Mouse (Mus musculus) thymus, adult 2 months (tissue): Measurements from ENCODE around the gene Hoxb7. TPM values are rescaled to one million over a fixed set of nuclear protein-coding genes. Genes with fewer than 3 reads are reported as not detected.
A peak's percentile ranks its signal among the peaks of the same experiment; 100 is the strongest.

Experiments
- DNase-seq: peaks from one replicate; pipeline ENCODE4 v3.0.0; 2021
- H3K27ac ChIP-seq: fragments of 200-500 bp; 2 replicates; pipeline ENCODE4 v1.5.1; 2012; ENCODE audit warnings: low read length, control low read depth; ENCODE audit not compliant: control insufficient read depth, insufficient read depth
- H3K27me3 ChIP-seq: fragments of 200-500 bp; 2 replicates; pipeline ENCODE4 v1.6.1; 2012; ENCODE audit warnings: mild to moderate bottlenecking, low read length, moderate library complexity, mixed read lengths; ENCODE audit not compliant: control insufficient read depth, insufficient read depth
- H3K36me3 ChIP-seq: fragments of 200-500 bp; 2 replicates; pipeline ENCODE4 v1.6.1; 2012; ENCODE audit warnings: mild to moderate bottlenecking, low read length, moderate library complexity; ENCODE audit not compliant: control insufficient read depth, insufficient read depth
- H3K4me1 ChIP-seq: fragments of 200-500 bp; replicated peaks from 2 replicates; pipeline ENCODE4 v1.6.1; 2012; ENCODE audit warnings: low read length; ENCODE audit not compliant: control insufficient read depth, insufficient read depth
- H3K4me3 ChIP-seq: fragments of 200-500 bp; 2 replicates; pipeline ENCODE4 v1.5.1; 2012; ENCODE audit warnings: mild to moderate bottlenecking, low read length, control low read depth, moderate library complexity; ENCODE audit not compliant: control insufficient read depth, insufficient read depth
- CTCF ChIP-seq: fragments of 200-500 bp; IDR thresholded peaks from 2 replicates; pipeline ENCODE4 v1.5.1; 2012; ENCODE audit warnings: mild to moderate bottlenecking, control low read depth, low read length, moderate library complexity, borderline replicate concordance; ENCODE audit not compliant: control insufficient read depth, poor library complexity, insufficient read depth; ENCODE audit errors: extremely low read depth
- POLR2A ChIP-seq: fragments of 200-500 bp; IDR thresholded peaks from 2 replicates; pipeline ENCODE4 v1.6.1; 2012; ENCODE audit warnings: mild to moderate bottlenecking, low read length, control low read depth, moderate library complexity; ENCODE audit not compliant: control insufficient read depth, poor library complexity, insufficient read depth; ENCODE audit errors: extremely low read depth
- WGBS: fragments of 180-500 bp; shearing (Covaris S2); methylation state at CpG from one replicate; pipeline ENCODE4 v1.1.7; 2018; 5-methylcytosine and 5-hydroxymethylcytosine counted together
- polyA plus RNA-seq: library from polyadenylated mRNA; depleted of rRNA; stranded (reverse); fragments of >200 nt; gene quantifications from 2 replicates; pipeline ENCODE4 v1.2.3, GENCODE M21; 2012

Gene Hoxb7
- polyA plus RNA-seq, 1 experiment, result 0.09 TPM

GRCm38 (mm10) chr11:96281396-96281795, 5.0 kb upstream of the Hoxb7 start:
- Histone ChIP-seq H3K4me3 (no peak overlapping the region), H3K4me1 (no peaks in the 10 kb centered on the region; the same call in 1 of the 2 replicates), H3K27ac (no peak overlapping the region), H3K27me3 (peaks cover 68% of the 10 kb centered on the region), H3K36me3 (no peaks in the 10 kb centered on the region)
- no peak for DNase-seq
- WGBS, result 20% methylated on average over 18 of the region's 18 CpGs
- no peak for TF ChIP-seq POLR2A
- TF ChIP-seq CTCF, result no peak

GRCm38 (mm10) chr11:96281855-96282570, 4.4 kb upstream of the Hoxb7 start, which contains the start of gene Hoxb8:
Gene Hoxb8 (plus strand): TSS chr11:96281905.
- WGBS, result 8% methylated on average over 27 of the region's 27 CpGs
- no peak for TF ChIP-seq CTCF
- TF ChIP-seq POLR2A, result no peak
- peaks cover 5% of the 10 kb centered on the region for H3K4me1 ChIP-seq
- no peaks in the 10 kb centered on the region for H3K36me3 ChIP-seq
- no peak for DNase-seq
- H3K27me3 ChIP-seq, result peaks cover 70% of the 10 kb centered on the region
- H3K27ac ChIP-seq, result no peak within 1 kb of the TSS
- H3K4me3 ChIP-seq, result no peak within 1 kb of the TSS

GRCm38 (mm10) chr11:96282795-96283430, 3.5 kb upstream of the Hoxb7 start:
- WGBS, result 4% methylated on average over 49 of the region's 49 CpGs
- TF ChIP-seq CTCF (no peak), POLR2A (no peak)
- Histone ChIP-seq H3K36me3 (no peaks in the 10 kb centered on the region), H3K4me3 (no peak overlapping the region), H3K4me1 (peaks cover 5% of the 10 kb centered on the region), H3K27ac (no peak overlapping the region), H3K27me3 (peaks cover 75% of the 10 kb centered on the region)
- DNase-seq, result no peak

- peaks cover 74% of the 10 kb centered on the region for H3K27me3 ChIP-seq
- H3K27ac ChIP-seq, result no peak overlapping the region
- no peak for DNase-seq
- 2% methylated on average over 48 of the region's 49 CpGs for WGBS
- TF ChIP-seq POLR2A (no peak), CTCF (peak; percentile 31; the same call in 1 of the 2 replicates)
- no peak overlapping the region for H3K4me3 ChIP-seq
- H3K4me1 ChIP-seq, result peaks cover 5% of the 10 kb centered on the region
- no peaks in the 10 kb centered on the region for H3K36me3 ChIP-seq
Observed at GRCm38 (mm10) chr11:96284041-96284749, 2.2 kb upstream of the Hoxb7 start.

GRCm38 (mm10) chr11:96284774-96285734, 1.4 kb upstream of the Hoxb7 start:
- DNase-seq, result no peak
- no peak overlapping the region for H3K27ac ChIP-seq
- TF ChIP-seq CTCF (no peak; the same call in 1 of the 2 replicates), POLR2A (no peak)
- H3K36me3 ChIP-seq, result no peaks in the 10 kb centered on the region
- H3K27me3 ChIP-seq, result peaks cover 69% of the 10 kb centered on the region
- peaks cover 5% of the 10 kb centered on the region for H3K4me1 ChIP-seq
- no peak overlapping the region for H3K4me3 ChIP-seq
- 10% methylated on average over 36 of the region's 37 CpGs for WGBS
